Mouse (Mus musculus) bone marrow macrophage, adult 2 months (primary cell): ENCODE results near the gene Dnah6.

Source experiments
- CTCF ChIP-seq: IDR thresholded peaks from 2 replicates; pipeline ENCODE4 v1.5.1; 2012; ENCODE audit warnings: low read depth, mild to moderate bottlenecking, low read length, moderate library complexity
- POLR2A ChIP-seq: IDR thresholded peaks from 2 replicates; pipeline ENCODE4 v1.6.1; 2012; ENCODE audit warnings: mild to moderate bottlenecking, low read depth, low read length, borderline replicate concordance

DNA sequence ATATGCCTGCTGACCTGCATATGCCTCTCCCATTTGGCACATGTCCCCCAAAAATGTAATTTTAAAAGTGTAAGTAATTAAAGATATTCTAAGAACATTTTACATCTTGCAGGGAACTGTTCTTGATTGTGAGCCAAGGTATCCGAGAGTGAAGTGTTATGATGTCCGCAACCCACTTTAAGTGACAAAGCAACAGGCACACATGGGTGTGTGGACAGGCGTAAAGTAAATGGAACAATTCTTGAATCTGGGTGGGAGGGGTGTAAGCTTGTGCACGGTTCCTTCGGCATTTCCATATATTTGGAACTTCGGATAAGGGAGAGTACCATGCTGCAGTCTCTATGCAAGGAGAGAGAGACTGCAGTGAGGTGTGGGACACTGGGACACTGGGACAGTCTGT is 11.9 kb downstream of the Dnah6 start:
- TF ChIP-seq CTCF, result no peak
- no peak for TF ChIP-seq POLR2A
